Mouse (Mus musculus): ENCODE data around the gene Med23.

The Med23 gene

DNA sequence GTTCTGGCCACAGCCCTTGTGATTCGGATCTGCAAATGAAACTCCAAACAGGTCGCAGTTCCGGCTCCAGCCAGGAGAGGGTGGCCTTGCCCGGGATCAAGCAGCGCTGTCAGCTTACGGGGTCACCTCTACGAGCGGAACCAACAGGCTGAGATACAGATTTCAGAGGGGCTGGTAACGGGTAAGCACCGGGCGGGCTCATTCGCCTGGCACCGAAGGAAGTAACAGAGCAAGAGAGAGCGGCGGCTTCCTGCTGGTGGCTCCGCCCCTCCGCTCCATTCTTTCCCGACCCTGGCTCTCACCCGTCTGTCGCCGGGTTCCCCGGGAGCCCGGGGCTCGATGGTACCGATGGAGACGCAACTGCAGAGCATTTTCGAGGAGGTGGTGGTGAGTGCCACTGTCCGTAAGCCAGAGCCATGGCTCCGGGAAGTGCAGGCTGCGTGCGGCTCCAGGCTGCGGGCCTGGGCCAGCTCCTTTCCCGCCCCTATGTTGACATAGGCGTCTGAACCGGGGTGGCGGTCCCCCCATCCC, at the start of gene Med23:
TSS of gene Med23 (plus strand) at position 227 of the 531 bp plus-strand sequence.
- DNase-seq, result peak; percentile 97 to 99

DNA sequence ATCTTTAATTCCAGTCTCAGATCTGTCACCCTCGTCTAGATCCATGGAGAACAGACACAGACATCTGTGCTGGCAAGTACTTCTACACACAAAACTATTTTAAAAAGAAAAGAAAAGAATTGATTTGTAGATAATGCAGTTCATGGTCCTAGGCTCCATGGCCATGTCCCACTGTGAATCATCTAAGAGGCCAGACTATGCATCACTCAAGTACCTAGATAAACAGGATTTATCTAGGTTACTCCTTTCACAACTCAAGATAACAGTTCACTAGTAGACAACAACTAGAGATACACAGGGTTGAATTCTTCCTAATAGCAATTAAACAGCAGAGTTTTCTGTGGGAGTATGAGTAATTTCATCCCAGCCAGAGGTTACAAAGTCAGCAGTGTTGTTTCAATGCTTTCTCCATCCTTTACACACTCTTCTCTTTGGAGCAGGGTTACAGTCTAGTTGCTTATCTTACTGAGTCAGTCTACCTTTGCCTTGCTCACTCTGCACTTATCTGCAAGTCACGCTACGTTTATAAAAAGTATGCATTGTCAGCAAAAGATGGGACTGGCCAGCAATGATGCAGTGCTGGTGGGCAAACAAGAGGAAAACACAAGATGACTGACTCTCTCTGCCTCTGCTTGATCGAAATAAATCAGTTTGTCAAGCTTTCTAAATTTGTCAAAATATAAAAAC, 47.7 kb upstream of the Med23 start:
- DNase-seq, result no peak

DNA sequence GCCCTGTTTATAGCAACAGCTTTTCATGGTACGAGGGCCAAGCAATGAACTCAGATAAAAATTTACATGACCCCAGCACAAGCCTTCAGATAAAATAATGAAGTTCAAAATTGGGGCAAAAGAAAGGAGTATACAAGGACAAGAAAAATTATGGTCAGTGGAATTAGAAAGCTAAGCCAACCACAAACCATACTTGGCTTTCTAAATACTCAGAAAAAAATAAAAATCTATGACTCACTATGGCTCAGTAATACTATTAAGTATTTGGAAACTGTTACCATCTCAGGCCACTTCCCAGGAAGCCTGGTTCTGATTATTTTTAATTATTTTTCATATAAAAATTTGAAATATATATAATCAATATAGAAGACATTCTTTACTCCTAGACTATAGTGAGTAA, 46.9 kb upstream of the Med23 start:
- no peak for DNase-seq

DNA sequence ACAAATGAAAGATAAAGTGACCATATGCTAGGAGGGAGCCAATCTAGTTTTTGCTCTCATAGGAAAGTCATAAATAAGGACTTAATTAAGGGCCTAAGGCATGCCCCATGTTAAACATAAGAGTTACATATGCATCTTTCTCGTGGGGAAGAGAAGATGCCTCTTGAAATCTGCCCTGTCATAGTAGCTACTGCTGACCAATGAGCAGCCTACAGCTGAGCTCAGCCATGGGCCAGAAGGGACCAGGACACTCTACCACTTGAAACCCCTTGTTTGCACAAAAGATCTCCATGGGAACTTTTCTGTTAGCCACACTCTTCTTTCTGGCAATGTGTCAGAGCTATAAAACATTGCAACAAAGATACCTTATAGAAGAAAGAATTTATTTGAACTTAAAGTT, 46.5 kb upstream of the Med23 start:
- no peak for DNase-seq

DNA sequence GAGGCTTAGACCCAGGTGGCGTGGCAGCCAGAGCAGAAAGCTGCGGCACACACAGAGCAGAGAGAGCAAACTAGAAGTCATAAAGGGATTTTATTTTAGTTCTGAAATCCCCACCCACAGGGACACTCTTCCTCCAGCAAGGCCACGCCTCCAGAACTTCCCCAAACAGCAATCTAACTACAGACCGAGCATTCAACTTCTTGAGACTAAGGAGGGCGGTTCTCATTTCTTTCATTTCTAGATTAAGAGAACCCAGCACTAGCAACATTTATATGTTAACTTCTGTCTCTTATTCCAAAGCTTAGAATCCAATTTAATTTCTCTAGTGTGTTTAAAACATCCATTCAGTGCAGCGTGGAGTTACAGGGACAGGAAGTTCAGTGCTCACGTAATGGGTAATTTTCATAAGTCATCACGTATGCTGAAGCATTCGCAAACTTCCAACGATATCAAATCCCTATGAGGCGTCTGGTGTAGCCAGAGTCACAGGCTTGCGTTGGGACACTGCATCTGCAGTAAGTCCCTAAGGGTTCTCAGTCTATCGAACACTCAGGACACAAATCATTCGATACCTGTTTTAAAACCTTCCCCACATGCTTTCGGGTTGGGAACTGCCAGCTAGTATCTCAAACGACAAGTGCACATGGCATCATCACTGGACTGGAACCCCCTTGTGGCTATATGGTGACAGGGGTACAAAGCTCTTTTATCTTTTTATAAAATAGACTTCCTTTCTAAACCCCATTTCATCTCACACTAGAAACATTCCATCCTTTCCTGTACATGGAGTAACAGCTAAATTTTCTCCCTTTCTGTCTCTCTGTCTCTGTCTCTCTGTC, 45.9 kb upstream of the Med23 start:
- no peak for DNase-seq

DNA sequence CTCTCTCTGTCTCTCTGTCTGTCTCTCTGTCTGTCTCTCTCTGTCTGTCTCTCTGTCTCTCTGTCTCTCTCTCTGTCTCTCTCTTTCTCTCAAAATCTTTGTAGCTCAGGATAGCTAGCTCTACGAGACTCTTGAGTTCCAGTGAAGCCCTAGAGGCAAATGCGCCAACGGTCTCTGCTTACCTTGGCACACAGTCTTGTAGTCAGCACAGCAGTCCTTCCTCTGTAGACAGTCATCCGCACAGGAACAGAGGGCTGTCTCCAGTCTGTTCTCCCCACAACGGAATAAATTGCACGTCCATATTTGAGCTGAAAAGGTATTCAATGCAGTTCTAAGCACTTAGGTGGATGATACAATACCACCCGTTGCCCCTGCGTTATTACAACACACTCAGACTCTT, 45.2 kb upstream of the Med23 start:
- no peak for DNase-seq

DNA sequence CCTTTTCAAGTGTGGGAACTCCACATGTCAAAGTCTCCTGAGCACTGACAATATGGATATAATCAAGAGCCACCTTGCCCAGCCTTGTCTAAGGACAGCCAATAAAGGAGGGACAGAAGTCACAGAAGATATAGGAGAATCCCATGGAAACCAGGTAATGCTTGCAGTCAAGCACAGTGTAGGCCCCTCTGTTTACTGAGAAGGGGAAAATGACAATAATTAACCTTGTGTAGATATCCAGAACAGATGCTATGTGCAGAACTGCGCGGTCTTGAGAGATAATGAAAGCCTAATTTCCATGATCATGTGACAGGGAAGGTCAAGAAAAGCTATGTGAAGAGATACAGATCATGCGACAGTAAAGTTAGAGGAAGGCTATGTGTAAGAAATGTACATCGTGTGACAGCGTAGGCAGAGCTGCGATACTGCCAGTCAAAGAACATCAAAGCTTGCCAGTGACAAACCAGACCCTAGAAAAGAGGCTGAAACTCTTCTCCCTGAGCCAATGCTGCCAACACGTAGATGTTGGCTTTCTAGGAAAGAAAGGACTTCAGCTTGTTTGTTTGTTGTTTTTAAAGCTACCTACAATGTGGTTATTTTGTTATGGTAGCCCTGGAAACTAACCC, 44.2 kb upstream of the Med23 start:
- DNase-seq, result no peak

DNA sequence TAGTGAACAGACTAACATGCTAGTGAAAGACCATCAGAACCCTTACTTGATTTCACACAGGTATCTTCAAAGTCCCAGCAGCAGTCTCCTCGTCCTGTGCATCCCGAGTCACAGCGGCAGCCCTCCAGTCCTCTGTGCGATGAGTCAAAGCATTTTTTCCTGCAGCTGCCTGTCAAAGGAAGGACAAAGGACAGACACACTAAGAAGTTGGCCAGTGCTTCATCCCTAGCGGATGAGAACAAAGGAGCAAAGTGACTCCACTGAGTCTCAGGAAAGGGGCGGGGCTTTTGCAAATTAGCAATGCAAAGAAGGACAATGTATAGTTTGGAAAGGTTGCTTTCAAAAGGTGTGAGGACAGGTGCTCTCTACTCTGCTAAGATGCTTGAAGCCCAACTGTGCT, 43.7 kb upstream of the Med23 start:
- no peak for DNase-seq

DNA sequence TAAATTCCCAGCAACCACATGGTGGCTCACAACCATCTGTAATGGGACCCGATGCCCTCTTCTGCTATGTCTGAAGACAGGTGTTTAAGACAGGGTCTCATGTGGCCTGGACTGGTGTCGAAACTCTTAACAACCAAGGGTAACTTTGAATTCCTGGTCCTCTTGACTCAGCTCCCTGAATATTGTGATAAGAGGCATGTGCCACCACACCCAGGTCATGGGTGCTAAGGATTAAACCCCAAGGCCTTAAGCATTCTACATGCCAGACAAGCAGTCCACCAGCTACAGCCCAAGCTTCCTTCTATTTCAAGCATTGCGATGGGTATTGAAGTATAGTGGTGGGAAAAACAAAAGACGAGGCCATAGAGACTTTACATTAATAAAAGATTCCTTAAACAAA, 41.6 kb upstream of the Med23 start:
- no peak for DNase-seq

DNA sequence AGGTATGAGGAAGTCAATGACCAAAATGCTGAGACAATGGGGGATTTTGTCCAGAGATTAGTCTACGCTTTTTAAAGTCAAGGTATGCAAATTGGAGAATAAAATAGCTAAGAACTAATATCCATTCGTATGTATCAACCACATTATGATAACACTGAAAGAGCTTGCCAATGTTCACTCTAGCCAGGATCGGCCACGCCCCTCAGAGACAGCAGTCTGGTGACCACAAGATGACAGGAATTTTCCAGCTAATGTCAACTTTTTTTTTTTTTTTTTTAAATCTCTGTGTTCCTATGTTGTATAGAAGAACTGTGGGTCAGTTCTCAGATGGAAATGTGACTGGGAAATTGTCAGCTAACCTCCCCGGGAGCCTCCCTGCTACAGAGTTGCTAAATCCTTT, 39.3 kb upstream of the Med23 start:
- no peak for DNase-seq

DNA sequence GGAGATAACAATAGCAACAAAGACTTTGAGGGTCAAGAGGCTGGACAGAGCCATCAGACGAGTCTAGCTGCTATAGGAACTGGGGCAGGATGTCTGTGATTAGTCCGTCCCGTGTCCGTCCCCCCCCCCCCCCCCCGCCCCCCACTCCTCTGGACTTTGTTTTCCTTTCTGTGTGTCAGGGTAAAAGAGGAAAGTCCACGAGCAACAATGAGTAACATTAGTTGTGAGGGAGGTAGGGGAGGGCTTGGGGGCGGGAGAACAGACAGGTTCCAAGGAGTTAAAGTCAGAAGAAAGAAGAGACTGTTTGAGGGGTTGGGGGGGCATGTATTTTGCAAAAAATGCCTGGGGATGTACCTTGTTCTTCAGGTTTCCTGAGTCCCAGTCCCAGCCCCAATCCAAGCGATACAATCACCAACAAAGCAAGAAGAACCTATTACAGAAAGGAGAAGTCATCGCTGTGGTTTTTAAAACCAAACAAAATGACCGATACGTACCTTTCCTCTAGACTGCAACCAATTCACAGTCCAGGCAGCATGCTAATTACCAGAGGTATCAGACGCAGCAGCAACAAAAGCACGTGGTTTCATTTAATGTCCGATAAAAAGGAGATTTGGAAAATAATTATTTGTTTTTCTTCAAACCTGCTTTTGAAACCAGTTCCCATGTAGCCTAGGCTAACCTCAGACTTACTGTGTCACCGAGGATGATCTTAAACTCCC, 38.2 kb upstream of the Med23 start:
- DNase-seq, result no peak

DNA sequence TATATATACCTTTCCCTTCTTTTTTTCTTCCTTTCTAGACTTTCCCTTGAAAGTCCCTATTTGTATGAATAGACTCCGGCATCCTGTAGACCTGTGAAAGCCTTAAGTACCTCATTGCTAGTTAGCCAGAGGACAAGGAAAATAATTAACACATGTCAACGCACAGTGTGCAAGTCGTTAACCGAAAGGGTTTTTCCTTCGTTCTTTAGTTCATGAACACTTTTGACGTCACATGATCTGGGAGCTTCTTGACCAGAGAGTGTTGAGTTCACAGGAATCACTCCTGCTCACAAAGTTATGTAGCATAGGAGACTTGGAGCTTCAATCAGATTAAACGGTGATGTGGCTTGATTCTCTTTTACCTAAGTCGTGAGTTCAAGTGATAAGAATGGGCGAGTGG, 37.5 kb upstream of the Med23 start:
- no peak for DNase-seq

DNA sequence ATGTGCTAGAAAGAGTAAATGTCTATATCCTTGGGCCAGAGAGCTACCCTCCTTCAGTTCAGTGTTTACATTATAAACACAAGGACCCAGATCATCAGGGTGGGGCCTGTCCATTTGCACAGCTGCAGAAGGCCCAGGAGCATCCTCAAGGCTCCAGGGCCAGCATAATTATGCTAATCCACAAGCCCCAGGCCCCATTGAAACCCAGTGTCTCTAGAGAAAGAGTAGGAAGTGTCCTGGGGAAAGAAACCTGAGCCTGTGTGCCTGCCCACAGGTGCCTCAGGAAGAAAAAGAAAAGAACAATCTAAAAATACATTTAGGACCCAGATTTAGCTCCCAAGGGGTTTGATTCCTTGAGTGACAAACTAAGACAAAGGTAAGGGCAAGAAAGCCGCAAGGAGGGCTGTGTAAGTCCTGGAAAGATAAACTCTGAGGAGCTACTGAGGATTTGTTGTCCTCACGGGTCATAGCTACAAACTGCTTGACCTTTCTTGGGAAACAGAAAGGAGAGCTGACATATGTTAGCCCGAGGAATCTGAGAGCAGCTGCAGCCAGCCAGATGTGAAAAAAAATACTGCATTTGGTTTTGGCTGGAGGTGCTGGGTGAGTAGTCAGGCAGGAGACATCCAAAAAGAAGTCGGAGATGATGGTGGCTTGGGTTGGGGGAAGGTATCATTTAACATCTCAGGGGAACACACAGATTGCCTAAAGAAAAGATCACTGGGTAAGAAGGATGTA, 35.0 kb upstream of the Med23 start:
- no peak for DNase-seq

DNA sequence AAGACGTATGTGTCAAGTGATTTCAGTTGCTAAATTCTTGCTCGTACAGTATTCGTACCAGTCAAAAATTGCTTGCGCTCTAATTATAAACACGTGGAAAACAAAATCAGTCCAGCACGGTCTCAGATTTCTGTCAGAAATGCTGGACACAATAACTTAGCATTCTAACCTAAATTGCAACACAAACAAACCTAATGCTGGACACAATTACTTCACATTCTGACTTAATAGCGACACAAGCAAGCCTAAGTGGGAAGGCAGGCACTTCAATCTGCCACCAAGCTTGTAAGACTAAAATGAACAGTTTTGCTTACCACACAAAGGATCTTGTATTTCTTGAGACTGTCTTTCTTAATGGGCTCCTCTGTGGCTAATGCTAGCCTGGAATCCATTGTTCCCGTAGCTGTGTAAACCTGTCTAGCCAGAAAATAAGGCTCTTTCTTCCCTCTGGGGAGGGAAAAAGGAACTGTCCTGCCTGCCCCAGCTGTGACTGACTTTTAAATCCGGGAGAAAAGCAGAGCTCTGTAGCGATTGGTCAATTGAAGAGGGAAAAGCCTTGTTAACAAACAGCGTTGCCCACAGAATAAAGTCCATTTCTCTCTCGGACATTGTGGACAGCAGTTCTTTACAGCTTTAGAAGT, 34.0 kb upstream of the Med23 start:
- DNase-seq, result no peak

DNA sequence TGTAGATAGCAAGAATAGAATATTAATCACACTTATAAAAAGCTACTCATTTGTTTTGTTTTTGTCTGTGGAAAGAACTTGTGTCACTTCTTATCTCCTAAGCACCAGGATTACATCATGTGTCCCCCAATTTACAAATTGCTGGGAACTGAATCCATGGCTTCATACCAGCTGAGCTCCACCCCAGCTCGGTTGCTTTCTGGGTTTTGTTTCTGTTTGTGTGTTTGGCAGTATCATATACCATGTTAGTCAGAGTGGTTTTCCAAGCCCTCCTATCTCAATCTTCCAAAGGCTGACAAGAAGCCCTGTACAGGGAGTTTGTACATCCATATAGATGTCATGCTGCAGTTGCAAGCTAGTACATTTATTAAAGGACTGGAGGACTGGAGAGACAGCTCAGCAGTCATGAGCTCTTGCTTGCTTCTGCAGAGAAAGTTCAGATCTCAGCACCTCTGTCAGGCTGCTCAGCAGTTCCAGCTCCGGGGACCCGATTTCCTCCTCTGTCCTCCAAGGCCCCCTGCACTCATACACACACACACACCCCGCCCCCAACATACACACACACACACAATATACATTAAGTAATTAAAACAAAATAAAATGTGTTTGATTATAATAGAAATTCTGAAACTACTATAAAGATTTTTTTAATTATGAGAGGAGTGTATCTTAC, 33.3 kb upstream of the Med23 start:
- no peak for DNase-seq

DNA sequence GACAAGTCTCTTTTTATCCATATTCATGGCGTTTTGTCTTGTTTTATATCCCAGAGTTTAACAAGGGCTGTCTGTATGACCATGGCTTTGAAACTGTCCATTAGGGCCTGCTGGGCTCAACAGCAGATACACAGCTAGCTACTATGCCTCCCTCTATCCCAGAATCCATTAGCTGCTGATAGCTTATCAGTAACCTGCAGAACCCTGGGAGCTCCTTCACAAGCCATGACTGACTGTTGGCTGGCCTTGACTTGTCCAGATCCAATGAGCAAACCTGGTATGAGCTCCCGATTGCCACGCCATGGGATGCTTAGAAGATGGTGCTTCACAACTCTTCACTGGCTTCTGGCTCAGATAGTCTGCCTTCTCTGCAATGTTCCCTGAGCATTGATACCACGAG, 29.0 kb upstream of the Med23 start:
- no peak for DNase-seq

DNA sequence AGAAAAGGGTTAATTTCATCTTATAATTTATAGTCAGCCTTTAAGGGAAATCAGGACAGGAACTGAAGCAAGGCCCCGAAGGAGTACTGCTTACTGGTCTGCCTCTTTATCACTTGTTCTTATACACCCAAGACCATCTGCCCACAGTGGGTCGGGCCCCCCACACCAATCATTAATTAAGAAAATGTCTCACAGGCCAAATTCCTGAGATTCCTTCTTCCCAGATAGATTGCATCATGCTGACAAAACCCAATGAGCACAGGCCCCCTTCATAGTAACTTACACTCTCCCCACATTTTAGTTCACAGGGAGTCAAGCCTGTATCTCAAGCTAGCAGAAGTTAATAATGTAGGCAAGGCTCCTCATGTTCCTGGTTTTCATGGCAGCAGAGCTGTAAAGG, 27.8 kb upstream of the Med23 start:
- no peak for DNase-seq

DNA sequence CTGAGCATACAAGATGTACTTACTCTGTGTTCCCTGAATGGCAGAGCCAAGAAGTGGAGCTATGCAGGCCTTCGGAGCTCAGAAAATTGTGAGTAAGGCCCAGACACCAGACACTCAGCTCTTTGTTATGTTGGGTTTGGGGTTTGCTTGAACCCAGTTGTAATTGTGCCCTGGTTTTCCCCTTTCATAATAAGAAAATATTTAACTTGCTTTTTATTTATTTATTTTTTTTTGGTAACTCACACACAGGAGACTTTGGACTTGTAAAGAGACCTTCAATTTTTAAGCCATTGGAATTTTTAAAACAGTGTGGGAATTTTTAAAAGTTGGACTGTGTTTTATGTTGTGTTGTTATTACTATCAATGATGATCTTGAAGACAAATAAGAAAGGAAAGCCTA, 27.1 kb upstream of the Med23 start, which contains the start of gene Enpp3:
TSS of gene Enpp3 (minus strand) at position 148 of the 400 bp plus-strand sequence.
- DNase-seq, result no peak

DNA sequence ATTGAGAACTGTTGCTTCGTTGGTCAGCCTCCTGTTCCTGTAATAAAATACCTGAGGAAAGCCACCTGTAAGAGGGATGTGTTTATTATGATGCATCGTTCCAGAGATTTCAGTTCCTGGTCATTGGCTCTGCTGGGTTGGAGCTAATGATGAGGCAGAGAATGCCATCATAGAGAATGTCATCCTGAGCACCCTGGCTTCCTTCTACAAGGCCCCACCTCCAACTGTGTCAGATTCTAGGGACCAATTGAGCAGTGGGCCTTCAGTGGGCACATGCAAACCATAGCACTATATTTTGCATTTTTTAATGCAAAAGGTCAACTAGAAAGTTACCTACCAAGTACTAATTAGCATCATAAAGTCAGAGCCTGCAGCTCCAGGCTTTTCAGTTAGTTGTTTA, 6.6 kb upstream of the Med23 start:
- no peak for DNase-seq

DNA sequence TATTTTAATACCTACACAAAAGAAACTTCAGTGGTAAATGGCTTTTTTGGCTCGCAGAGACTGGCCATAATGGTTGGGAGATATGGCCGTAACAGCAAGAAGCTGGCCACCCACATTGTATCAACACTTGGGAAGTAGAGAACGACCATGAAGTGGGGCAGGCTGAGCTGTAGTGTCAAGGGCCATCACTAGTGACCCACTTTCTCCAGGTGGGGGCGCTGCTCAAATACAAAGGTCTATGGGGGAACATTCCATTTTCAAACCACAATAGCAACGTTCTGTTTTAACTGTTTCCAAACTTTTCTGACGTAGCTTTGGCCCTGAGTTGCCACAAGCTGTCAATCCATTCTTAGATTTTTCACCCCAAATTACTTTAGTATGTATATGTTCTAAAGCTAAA, 5.4 kb upstream of the Med23 start:
- DNase-seq, result no peak

DNA sequence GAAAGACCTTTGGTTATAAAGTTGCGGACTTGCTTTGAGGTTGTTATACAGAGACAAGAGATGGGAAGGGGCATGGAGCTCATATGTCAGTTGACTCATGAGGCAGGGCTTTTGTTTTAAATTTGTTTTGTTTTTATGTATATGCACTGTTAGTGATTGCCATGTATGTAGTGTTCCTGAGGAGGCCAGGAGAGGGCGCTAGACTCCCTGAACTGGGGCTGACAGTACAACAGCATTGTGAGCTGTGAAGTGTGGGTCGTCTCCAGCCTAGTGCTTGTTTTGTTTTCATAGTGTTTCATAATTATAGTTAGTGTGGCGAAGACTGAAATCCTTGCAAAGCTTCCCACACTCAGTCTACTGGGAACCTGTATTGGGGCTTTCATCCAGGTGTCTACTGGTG, 3.8 kb downstream of the Med23 start:
- DNase-seq, result no peak
